Mouse (Mus musculus) cerebellum, postnatal 25 days (tissue): ENCODE data around the gene Slc36a3.
"Not testable (repeated sequence)": the region's sequence is repeated elsewhere in the genome, so short reads cannot be mapped to it uniquely, and the experiment has no call there.

ENCODE experiments used
- DNase-seq, 2 experiments: peaks; one replicate each; pipeline ENCODE4 v3.0.0; 2021; ENCODE audit warnings: mixed read lengths in 2 of 2

The Slc36a3 gene

DNA sequence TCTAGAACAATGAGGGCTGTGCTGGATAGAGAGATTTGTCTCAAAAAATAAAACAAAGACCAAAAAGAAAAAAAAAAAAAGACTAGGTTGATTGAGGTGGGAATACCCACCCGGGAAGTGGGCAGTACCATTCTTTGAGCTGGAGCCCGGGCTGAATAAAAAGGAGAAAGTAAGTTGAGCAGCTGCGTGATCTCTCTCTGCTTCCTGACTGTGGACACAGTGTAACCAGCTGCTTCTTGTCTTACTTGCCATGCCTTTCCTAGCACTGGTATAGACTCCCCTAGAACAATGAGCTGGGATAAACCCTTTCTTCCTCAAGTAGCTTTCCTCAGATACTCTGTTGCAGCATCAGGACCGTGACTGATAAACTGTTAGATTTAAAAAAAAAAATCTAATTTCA is 10.0 kb downstream of the Slc36a3 start:
- DNase-seq: no peak

DNA sequence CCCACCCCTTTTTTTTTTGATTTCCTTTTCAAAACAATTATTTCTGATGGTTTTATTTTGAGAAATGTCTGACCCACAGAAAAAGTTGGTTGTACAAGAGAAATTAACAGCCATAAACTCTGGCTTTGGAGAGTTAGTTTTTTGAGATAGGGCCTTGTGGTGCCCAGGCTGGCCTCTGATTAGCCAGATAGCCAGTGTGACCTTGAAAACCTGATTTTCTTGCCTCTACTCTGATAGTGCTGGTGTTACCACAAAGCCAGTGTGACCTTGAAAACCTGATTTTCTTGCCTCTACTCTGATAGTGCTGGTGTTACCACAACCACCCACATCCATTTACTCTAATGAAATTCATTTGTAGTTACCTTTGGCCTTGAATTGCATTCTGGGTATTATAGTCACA is 13.9 kb downstream of the Slc36a3 start:
- no peak for DNase-seq

DNA sequence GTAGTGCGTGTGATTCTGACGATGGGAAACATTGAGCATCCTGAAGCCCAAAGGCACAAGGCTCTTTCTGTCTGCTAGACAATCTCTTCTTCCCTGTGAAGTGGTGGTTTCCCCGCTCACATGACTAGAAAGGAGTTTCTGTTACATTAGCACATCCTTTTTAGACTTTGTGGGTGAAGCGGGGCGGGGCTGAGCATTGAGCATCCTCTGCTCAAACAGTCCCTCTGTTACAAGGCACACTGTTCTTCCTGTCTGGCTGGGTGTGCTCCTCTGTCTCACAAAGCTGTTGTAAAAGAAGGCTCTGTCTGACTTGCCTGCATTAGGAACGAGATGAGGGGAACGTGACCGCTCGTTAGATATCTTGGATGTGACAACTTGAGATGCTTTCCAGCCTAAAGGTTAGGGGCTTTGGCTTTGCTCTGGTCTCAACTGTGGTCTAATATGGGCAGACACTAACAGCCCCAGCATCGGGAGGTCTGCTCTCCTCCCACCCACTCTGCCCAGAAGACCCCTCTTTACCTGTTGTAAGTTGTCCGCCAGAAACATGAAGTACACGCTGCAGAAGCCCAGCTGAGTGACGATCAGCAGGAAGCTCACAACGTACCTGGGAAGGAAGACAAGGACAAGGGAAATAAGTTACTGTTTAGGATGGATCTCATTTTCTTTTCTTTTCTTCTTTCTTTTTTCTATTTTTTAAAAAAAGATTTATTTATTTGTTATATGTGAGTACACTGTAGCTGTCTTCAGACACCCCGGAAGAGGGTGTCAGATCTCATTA is 14.5 kb downstream of the Slc36a3 start:
- DNase-seq: no peak

DNA sequence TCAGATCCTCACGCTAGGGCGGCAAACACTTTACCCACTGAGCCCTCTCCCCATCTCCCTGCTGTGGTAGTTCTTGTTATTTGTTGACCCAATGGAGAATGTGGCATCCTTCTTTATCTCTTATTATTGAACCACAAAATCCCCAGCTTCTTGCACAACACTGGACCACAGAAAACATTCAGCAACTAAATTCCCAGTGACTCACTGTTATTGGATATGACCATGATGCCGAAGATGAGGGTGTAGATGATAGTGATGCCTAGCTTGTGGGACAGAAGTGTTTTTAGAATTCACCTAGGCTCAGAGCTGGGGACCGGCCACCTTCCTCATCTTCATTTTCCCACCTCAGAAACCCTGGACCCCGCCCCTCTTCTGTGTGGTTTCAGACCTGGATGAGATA is 16.6 kb downstream of the Slc36a3 start:
- DNase-seq: no peak

DNA sequence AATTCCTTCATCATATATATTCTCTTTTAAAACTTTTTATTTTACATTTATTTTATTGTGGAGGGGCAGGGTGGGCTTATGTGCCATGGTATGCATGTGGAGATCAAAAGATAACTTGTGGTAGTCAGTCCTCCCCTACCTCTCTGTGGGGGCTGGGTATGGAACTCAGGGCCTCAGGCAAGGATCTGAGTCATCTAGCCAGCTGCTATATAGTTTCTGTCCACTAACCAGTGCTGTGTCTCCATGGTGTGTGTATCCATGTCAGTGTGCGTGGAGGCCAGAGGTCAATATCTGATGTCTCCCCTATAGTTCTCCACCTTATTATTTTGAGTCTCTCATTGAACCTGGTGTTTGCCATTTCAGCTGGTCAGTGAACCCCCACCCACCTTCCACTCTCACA is 17.1 kb downstream of the Slc36a3 start:
- DNase-seq: no peak

DNA sequence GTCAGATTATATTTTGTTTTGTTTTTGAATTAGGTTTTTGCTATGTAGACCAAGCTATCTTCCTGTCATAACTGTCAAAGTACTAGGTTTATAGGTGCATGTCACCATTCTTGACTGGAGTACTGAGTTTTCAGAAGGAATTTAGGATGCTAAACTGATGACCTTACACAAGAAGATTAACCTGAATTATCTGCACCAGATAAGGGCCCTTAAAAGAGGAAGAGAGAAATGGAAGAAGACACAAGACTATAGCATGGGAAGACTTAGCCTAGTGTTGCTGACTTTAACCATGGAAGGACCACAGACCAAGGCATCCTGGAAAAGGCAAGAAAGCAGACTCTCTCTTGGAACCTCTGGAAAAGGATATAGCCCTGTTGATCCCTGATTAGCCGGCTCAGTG is 18.3 kb downstream of the Slc36a3 start:
- DNase-seq: no peak

DNA sequence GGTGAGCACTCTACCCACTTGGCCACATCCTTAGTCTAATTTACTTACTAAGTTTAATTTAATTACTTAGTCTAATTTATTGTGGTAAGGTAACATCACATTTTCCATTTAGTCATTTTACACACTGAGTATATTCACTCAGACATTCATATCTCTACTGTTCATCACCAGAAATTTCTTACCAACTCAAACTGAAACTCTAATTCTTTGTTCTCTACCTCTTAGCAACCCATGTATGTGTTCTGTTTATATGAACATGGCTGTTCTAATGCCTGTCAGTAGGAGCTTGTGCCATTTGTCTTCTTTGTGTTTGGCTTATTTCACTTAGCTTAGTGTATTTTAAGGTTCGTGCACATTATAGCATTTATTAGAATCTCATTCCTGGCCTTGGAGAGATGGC is 19.6 kb downstream of the Slc36a3 start:
- no peak for DNase-seq

DNA sequence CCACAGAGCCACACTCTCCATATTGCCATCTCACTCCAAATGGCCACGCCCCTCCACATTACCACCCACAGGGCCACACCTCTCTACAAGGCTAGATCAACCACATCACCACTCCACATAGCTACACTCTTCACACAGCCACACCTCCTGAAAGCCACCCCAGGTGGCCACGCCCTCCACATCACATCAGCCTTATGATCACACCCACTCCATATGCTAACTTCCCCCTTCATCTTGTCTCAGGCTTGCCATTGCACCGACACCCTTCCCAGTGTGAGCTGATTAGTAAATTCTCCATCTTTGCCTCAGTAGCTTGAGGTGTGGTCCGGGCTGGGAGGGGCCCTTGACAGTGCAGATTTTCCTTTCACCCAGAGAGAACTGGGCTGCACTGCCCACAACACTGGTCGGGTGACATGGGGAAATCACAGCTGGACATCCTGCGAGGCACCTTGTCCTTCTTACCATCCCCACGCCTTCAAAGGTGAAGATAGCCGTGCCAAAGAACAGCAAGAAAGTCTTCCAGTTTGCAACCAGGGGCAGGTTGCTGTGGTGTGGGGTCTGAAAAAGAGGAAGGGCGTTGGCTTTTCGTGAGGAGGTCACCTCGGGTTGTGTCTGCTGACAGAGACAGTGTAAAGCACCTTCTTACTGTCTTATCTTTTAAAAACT is 20.3 kb downstream of the Slc36a3 start:
- no peak for DNase-seq

DNA sequence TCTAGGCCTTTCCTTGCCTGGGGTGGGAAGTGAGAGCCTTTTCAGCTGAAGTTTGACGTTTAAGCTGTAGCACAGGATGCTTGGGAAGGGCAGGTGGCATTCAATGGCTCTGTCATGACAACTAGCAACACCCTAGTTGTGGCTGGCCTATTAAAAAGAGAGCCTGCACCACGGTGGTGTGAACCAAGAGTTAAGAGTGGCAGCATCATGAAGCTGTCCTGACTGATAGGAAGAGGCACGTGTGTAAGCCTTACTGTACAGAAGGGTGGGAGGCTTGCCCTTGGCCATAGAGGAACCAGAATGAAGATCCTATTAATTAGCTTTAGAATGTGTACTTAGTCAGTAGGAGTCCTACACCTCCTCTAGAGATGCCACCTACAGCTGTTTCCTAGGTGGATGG is 23.1 kb downstream of the Slc36a3 start:
- no peak for DNase-seq

DNA sequence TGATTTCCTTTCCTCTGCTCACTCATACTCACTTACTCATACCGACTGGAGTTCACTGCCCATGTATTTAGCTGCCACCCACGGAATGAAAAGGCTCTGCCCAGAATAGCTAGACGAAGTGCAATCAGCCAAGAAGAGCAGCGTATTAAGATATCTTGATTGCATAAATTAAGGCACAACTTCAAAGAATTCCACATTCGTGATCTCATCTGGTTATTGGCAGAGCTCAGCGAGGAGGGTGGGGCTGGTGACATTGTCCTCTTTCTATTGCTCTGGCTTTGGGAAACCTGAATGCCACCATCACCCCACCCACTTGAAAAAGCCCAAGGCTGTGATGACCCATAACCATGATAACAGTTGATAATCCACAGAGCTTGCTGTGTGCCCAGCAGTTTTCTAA is 23.6 kb downstream of the Slc36a3 start:
- DNase-seq: no peak

DNA sequence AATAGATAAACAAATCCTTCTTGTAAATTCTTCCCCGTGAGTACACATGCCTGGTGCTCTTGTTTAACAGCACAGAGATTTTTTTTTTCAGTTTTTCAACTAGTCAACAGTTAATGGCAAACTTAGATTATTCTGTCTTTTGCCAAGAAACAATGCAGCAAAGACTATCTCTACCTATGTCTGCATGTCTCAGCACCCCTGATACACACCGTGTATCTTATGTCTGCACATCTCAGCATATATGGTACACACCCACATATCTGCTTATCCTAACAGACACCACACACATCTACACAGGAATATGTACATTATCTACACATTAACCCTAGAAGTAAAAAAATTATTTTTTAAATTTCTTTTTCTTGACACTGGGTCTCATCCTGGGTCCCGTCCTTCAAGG is 24.8 kb downstream of the Slc36a3 start:
- no peak for DNase-seq

DNA sequence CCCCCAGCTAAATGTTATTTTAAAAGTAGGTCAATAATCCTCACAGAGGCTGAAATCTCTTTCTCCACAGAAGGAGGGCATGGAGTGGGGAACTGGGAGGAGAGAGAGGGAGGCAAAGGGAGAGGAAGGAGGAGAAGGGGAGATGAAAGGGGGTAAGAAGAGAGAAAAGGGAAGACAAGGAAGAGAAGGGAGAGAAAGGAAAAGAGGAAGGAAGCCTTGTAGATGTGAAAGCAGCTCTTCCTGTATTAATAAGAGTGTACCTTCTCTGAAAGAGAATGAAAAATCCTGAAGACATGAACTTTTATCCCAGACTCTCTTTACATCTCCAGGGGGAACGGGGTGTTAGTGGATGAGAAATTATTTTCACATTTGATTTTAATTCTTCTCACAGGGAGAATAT is 30.1 kb downstream of the Slc36a3 start:
- DNase-seq: no peak

DNA sequence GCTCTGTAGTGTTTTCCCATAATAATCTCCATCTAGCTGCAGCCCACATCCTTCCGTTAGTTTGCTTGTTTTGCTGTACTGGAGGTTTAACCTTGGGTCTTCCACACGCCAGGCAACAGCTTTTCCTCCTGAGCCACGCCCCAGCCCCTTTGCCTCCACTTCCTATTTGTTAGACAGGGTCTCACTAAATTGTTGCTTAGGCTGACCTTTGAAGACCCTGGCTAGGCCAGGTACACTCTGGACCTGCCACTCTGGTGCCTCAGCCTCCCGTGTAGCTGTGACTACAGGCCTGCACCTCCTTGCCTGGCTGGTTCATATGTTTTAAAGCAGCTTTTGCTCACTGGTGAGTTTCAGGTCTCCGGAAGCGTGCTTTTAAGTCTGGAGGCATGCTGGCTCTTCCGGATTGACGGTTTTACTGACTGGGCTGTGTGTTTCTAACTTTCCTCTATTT is 30.7 kb downstream of the Slc36a3 start:
- DNase-seq: no peak

DNA sequence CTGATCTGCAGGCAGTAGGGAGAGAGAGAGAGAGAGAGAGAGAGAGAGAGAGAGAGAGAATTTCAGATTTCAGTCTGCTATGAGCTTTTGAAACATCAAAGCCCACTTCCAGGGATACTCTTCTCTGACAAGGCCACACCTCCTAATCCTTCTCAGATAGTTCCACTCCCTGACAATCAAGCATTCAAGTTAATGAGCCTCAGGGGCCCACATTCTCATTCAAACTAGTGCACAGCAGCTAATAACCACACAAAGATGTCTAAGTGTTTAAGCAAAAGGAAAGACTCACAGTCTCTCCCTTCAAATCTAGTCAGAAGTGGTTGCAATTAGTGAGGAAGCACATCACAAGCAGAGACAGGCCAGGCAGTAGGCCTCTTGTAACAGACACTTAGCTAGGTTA is 31.2 kb downstream of the Slc36a3 start:
- no peak for DNase-seq

DNA sequence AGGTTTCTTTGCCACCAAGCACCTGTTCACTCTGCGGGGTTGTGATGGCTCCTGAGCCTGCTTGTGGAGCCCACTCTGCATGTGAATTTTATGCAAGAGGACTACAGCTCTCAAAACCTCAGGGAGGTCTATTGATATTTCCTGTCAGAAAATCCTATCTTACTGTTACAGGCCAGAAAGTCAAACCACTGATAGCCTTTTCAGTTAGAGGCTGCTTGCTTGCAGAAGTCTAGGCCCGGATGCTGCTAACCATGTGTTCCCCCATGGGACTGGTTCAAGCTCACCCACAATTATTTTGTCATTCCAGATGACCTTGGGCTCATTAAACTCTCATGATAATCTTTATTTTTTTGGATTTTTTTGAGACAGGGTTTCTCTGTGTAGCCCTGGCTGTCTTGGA is 34.5 kb downstream of the Slc36a3 start:
- DNase-seq: no peak

DNA sequence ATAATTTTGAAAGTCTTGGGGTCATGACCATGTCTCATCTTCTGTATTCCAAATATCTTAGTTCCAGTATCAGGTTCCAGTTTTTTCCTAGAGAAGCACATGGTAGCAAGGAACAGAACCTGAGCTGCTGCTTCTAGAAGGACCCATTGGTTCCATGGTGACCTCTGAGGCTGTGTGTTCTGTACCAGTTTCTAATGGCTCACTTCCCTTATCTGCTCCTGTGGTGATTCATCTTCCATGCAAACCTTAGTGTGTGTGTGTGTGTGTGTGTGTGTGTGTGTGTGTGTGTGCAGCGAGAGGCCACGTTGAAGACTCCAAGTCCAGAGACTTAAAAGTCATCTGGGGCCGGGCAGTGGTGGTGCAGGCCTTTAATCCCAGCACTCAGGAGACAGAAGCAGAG is 35.5 kb downstream of the Slc36a3 start:
- no peak for DNase-seq

DNA sequence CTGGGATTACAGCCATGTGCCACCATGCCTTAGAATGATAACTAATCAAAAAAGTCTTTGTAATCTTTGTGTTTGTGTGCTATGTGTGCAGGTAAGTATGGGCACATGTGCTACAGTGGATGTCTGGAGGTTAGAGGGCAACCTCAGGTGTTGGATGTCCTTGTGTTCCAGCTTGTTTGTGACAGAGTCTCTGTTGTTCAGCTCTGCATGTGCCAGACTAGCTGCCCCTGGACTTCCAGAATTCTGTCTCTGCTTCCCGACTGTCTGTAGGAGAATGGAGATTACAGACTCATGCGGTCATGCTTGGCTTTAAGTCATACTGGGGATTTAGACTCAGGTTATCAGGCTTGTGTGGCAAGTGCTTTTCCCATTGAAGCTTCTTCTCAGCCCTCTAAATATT is 37.2 kb downstream of the Slc36a3 start:
- DNase-seq: no peak

DNA sequence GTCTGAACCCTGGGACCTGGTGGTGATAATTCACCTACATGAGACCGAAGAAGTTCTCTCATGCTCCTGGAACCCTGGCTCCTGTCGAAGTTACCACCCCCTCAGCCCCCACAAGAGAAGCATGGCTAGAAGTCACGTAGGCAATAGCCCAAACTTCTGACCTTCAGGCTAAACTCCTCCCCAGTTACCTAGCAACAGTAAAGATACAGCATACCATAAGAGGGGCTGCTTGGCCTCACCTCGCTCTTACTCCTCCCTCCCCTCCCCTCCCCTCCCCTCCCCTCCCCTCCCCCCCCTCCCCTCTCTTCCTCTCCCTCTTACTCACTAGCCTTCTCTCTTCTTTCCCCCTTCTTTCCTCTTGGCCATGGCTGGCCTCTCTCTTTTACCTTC is 37.7 kb downstream of the Slc36a3 start:
- DNase-seq: not testable (repeated sequence)

DNA sequence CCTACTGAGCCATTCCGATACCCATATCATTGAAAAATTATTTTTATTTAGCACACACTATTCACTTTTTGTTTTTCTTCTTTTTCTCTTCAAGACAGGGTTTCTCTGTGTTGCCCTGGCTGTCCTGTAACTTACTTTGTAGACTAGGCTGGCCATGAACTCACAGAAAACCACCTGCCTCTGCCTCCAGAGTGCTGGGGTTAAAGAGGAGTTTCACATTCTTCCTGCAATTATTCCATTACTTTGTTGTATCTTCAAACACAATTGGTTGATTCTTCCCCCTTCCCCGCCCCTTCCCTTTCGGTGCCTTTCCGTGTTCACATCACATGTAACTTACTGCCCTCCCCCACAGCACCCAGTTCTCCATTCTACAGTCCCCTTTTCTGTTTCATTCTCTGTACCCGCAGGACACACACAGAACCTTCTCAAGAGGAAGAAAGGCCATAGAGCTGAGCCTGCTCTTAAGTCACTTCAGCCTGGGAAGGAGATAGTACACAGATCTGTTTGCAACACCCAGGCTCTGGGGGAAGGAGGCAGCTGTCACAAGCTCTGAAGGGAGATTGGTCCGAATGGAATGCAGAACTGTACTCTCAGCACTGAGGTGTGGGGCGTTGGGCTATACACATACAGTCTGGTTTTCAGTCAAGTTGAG is 38.2 kb downstream of the Slc36a3 start:
- DNase-seq: no peak

DNA sequence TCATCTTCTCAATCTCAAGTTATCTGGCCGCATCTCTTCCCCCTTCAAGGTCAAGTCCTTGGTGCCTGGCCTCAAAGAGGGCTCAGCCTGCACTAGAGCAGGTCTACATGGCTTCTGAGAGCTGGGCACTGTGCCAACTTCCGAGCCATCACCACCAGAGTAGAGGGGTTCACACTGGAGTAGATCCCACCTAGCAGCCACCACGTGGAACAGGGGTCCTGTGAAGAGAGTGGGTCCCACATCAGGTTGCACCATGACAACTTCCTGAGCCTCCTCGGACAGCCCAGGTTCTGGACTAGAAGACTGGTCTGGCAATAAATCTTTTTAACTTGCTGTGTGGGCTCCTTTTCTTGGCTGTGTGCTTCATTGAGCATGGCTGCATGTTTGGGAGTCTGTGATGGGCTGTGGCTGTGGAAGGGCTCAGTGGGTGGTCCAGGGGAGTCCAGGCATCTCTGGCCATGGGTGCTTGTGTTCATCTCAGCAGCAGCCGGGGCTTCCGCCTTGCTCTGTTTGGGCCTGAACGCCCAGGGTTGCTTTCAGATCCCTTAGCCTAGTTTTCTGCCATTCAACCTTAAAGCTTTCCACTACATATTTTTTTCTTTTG is 40.8 kb downstream of the Slc36a3 start:
- DNase-seq: peak; percentile 32 to 51

DNA sequence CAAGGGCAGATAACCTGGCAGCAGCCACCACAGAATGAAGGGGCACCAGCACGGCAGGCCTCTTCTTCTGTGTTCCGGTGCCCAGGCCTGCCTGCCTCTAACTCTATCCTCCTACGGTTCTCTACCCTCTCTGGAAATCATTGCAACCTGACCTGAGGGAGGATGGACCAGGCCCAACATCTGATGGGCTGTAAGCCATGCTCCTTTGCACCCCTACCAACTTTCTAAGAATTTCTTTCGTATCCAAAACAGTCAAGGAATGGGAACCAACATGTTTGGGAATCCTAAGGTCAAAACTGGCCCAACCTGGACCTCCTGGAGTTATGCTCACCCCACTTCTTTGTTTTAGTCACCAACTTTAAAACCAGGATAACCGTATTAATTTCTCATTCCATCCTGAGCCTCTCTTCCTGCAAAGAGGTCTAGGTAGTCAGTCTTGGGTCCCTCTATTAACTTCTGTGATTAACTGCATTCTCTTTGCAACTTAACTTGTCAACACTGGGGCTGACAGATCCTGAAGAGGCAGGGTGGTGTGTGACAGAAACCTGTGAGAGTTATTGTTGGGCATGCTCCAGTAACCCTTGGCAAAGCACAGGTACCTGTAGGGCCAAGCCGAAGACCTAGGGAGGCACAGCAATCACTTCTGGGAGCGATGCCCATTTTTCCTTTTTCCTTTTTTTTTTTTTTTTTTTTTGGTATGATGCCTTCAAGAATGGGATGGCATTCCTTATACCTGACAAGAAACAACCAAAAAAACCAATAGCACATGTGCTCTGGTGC is 41.8 kb downstream of the Slc36a3 start:
- peak; percentile 27 to 57 for DNase-seq

DNA sequence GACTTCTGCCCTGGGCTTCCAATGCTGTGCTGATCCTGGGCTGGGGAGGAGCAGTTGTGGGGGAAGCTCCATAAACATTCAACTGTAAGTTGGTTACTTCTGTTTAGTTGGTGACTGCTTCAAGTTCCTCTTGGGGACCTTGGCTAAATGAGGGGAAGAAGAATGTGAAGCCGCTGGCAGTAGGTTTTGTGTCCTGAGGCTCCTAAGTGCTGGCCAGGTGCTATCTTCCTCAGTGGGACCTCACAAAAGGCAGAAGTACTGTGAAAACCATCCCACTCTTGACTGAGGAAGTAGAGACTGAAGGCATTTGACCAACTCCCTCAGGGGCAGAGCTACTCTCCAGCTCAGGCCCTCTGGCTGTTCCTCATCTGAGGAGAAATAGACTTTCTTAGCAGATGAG is 44.9 kb downstream of the Slc36a3 start:
- DNase-seq: no peak

DNA sequence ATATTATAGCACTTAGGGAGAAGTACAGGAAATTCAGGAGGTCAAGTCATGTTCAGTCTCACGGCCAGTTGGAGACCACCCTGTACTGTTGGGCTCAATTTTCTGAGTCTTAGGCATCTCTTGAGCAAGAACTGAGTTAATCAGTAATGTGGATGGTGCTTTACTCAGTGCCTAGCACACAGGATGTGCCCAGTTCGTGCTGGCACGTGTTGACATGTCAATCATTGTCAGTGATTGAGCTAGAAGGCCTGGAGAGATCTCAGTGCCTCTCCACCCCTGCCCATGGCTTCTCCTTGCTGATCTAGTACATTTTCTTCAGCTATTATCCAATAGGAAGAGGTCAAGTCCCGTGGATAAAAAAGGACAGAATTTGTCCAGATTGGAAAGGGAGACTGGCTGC is 46.1 kb downstream of the Slc36a3 start:
- DNase-seq: no peak
